Mouse (Mus musculus) spleen, adult 18-20 months (tissue): ENCODE results near the gene Rmi2.
A peak's percentile ranks its signal among the peaks of the same experiment; 100 is the strongest.
"Not testable (repeated sequence)": the region's sequence is repeated elsewhere in the genome, so short reads cannot be mapped to it uniquely, and the experiment has no call there.

Experiments
- DNase-seq, 2 experiments: peaks; one replicate each; pipeline ENCODE4 v3.0.0; 2022; ENCODE audit warnings: mixed read lengths in 2 of 2

Rmi2 gene

GRCm38 (mm10) chr16:10834911-10835587 lies at the start of gene Rmi2:
Gene Rmi2 (plus strand): TSS chr16:10835059.
- peak; percentile 74 to 82 for DNase-seq

DNA sequence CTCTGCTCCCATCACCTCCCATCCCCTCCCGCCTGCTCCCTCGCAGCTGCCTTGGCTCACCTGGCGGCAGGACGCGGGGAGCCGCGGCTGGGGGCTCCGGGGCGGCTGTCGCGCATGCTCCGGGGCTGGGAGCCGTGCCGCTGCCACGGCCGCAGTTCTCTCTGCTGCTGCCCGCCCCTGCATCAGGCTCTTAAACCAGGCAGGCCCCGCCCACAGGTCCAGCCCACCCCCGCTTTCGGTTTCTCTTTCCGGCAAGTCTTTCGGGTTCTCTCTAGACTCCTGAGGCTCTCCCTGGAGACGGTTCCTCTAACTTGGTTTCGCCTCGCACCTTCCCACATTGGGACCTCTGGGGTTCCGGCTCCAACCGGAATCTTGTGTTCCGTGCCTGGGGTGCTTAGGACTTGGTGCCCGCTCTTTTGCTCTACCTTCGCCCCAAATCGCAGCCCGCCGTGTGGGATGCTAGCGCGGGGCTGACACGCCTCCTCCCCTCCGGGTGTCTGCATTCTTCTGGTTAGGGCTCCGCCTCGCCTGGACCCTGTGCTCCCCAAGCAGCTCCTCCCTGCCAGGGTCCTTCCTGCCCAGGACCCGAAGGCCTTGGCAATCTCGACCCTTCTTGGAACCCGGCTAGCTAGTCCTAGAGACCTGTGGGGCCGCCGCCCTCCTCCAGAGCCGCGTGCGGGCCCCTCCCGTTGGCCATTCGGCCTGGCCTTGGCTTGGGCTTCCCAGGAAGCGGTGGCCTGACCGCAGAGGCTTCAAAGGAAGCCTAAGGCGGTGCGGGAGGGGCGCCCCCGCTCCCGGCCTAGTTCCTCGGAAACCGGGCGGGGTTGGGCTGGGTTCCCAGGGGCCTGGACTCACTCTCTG lies 49.3 kb upstream of the Rmi2 start, which contains the start of gene Socs1:
Gene Socs1 (minus strand): TSS at position 166 of the 861 bp plus-strand sequence.
- DNase-seq: peak; percentile 86 to 89

- DNase-seq: peak; percentile 66 to 72
These were observed 48.6 kb upstream of the Rmi2 start for GRCm38 (mm10) chr16:10786288-10786687.

DNA sequence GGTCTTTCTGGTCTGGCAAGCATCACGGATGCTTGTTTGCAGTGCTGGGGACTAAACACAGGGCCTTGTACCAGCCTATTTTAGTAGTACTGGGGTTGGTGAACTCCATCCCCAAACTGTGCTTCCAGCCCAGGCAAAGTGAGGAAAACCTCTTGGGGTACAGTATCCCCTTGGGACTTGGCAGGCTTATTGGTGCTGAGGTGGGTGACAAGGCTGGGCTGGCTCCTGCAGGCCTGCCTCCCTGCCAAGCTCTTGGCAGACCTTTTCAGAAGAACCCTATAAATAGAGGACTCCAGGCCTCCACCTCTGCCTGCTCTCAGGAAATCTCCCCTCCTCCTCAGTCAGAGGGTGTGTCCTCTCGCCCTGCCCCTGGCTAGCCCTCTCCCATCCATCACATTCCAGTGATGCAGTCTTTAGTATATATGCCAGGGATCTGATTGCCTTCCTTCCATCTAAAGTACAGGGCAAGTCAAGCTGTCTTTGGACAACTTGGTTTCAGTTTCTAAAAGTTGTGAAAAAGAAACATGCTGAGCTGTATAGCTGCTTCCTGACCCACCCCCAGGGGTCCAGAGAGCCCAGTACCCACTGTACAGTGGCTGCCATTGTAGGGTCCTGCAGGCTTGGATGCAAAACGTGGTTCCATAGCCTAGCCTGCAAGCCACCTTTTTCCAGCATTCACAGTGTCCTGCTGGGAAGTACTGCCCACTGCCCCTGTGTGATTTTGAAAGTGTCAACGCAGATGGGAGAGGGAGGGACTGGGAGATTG lies 47.9 kb upstream of the Rmi2 start:
- DNase-seq: no peak

DNA sequence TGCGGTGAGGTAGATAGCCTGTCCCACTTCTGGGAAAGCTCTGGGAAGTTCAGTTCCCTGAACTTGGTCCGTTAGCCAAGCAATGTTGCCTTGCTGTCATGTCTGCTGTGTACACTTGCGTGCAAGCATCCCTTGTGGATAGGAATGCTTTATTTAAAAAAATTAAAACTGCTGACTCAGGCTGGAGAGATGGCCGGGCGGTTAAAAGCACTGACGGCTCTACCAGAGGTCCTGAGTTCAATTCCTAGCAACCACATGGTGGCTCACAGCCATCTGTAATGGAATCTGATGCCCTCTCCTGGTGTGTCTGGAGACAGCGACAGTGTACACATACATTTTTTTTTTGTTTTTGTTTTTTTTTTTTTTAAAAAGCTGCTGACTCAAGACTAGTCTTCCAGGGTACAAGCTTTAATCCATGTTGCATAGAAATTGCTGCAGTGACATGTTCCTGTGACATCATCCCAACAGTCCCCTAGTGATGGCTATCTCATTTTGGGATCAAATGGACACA lies 47.3 kb upstream of the Rmi2 start:
- DNase-seq: no peak

GRCm38 (mm10) chr16:10788271-10788670 lies 46.6 kb upstream of the Rmi2 start, which contains the start of gene Tnp2:
Gene Tnp2 (minus strand): TSS chr16:10788660.
- no peak for DNase-seq

- no peak for DNase-seq
These were observed 46.0 kb upstream of the Rmi2 start for GRCm38 (mm10) chr16:10788866-10789265.

GRCm38 (mm10) chr16:10790702-10791101 lies 44.2 kb upstream of the Rmi2 start, which contains the start of gene Prm3:
Gene Prm3 (minus strand): TSS chr16:10790914.
- DNase-seq: no peak

GRCm38 (mm10) chr16:10796034-10796433 lies 38.8 kb upstream of the Rmi2 start, which contains the start of gene Prm2:
Gene Prm2 (minus strand): TSS chr16:10796134.
- no peak for DNase-seq

DNA sequence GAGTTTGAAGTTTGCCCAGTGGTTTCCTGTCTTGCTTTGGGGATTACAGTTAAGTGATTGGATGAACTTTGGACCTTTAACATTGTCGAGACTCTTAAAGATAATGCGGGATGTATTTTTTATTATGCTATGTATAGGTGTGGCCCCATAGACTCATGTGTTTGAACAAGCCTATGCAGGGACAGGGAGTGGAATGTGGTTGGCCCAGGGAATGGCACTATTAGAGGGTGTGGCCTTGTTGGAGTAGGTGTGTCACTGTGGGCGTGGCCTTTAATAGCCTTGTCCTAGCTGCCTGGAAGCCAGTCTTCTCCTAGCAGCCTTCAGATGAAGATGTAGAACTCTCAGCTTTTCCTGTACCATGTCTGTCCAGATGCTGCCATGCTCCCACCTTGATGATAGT lies 32.4 kb upstream of the Rmi2 start:
- not testable (repeated sequence) for DNase-seq

DNA sequence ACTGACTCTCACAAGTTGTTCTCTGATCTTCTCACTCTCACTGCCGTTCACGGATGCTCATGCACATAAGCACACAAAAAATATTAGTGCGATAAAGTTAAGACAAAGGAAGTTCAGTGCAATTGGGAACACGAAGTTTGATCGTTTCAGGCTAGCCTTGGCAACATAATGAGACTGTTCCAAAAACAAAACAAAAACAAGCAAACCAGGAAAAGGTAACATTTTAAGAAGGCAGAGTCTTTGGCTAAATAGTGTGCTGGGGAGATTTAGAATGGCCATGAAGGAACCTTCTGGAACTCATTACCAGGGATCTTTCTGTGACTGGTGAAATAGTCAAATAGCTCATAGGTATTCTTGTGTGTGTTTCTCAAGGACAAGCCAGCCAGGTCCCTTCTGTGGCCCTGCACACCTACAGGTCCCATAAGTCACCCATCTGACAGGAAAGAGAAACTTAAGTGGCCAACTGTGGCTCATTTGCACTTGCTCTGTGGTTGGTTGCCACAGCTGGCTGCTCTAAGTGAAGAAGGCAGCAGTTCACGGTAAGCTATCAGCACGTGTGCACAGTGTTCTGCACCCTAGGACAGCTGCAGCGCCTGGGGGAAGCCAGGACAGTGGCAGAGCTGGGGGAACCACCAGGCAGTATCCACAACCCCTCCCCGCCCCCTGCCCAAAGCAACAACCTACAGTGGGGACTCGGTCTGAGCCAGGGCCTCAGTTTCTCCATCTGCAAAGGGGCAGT lies 28.9 kb upstream of the Rmi2 start, which contains the start of gene Prm1:
Gene Prm1 (minus strand): TSS at position 51 of the 739 bp plus-strand sequence.
- peak; percentile 14 to 38 for DNase-seq

DNA sequence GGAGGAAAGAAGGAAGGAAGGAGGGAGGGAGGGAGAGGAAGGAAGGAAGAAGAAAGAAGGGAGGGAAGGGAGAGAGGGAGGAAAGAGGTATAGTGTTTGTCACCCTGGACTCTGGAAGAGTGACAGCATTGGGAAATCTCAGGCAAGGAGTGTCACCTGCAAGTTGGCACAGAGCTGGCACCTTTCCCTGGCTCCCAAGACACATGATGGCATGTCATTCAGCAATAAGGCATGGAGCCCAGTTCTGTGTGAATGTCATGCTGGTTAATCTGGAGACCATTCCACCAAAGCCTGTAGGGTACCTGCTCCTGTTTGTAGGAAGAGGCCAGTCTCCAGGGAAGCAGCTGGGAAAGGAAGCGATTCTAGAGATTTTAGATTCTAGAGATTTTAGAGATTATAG lies 24.5 kb upstream of the Rmi2 start:
- no peak for DNase-seq

DNA sequence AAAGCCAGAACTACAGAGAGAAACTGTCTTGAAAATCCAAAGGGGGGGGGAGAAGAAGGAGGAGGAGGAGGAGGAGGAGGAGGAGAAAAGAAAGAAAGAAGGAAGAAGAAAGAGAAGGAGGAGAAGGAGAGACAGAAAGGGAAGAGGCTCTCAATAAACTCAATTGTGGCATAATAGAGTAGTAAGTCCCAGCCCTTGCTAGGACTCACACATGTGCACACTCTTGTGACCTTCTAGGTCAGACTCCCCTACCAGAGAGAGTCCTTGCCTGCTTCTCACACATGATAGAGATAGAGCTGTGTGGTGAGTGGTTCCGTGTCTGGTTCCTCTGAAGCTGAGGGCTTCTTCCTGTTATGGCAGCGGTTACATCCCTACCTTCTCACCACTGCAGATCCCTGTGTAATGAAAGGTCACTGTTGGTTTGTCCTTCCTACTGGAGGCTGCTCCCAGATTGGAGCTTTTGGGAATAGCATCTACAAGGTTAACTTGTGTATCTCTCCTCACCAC lies 21.9 kb upstream of the Rmi2 start, which contains the start of gene Gm11172:
Gene Gm11172 (plus strand): TSS at position 51 of the 507 bp plus-strand sequence.
- DNase-seq: no peak

- DNase-seq: no peak
These were observed 21.1 kb upstream of the Rmi2 start for GRCm38 (mm10) chr16:10813726-10814125.

DNA sequence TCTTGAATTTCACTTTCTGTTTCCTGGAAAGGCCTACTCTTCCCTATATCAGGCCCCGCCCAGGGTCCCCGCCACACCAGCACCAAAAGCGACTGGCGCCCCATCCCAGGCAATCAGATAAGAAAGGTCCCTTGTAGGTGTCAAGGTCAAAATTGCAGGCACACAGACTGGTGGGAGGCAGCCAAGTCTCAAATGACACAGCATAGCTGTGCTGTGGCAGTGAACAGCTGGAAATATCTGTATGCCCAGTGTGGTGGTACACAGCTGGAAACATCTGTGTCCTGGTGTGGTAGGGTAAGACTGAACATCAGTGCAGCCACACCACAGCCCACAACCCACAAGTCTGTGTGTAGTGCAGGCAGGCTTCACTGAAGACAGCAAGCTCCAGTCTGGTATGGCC lies 20.0 kb upstream of the Rmi2 start:
- DNase-seq: no peak

GRCm38 (mm10) chr16:10818579-10819135 lies 16.2 kb upstream of the Rmi2 start:
- DNase-seq: no peak

DNA sequence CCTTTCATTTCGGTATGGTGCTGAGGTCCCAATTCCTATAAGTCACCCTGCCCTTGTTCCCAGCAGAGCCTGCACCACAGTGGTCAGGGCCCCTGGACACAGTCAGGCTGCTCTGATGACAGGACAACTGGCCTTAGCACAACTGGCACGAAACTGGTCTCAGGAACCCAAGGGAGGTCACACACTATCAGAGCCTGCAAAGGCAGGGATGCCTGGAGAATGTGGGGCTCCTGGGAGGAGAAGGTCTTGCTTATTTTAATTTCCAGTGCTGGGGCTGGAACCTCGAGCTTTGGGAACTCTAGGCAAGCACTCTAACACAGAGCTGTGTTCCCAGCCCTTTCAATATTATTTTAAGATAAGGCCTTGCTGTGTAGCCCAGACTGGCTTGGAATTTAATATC lies 14.9 kb upstream of the Rmi2 start:
- no peak for DNase-seq

- DNase-seq: no peak
These were observed 13.5 kb upstream of the Rmi2 start for GRCm38 (mm10) chr16:10821387-10821786.

GRCm38 (mm10) chr16:10824536-10824935 lies 10.3 kb upstream of the Rmi2 start:
- no peak for DNase-seq

DNA sequence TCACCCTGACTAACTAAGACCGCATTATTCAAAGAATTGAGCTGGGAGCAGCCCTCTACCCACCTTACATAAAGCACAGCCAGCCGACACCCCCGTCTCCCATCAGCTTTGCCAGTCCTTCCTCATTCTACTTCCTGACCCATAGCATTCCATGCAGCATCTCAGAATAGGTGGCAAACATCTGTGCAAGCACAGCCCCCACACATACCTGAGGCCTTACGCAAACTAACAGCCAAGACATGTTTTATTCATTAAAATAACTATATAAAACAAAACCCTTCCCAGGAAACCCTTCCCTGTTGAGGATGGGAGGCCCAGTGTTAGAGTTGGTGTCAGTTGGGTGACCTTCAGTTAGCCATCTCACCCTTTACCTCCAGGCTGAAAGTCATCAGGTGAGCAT lies 9.0 kb upstream of the Rmi2 start:
- DNase-seq: no peak

GRCm38 (mm10) chr16:10827269-10827668 lies 7.6 kb upstream of the Rmi2 start:
- DNase-seq: no peak
